Mouse (Mus musculus): ENCODE results near the gene Klf2.

GRCm38 (mm10) chr8:72343725-72344124 lies 24.9 kb downstream of the Klf2 start:
- TF ChIP-seq CTCF (IDR thresholded peaks at IDR 0.05; ENCODE audit: low read depth): no peak
- no peak for TF ChIP-seq EP300 (optimal IDR thresholded peaks at IDR 0.05)
